Mouse (Mus musculus): Measurements from ENCODE around the gene Tcf23.

DNA sequence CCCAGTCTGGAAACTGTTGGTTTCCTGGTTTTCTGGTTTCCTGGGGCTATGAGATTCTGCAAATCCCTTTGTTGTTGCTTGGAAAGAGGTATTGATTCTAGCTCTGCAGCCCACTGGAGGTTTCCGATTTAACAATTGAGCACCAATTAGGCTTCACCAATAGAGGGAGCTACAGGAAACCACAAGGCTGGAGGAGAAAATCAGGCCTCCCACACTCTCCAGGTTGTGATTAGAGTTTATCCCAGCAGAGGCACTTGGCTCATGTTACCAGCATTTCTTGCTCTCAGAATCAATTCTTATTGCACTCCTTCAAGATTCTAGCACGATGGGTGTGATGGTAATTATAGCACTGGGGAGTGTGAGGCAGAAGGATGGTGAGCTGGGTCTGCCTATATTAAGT, 13.9 kb downstream of the Tcf23 start:
- TF ChIP-seq CTCF (IDR thresholded peaks at IDR 0.05; ENCODE audit: borderline replicate concordance, extremely low read depth, insufficient read depth, insufficient read length), result peak; percentile 54; the same call in 1 of the 2 replicates
- TF ChIP-seq POLR2A (IDR thresholded peaks at IDR 0.05; ENCODE audit: borderline replicate concordance, extremely low read depth, insufficient read depth, insufficient read length, poor library complexity, severe bottlenecking), result no peak

All from brain, embryonic 14.5 days (tissue).